Mouse (Mus musculus) embryonic facial prominence, embryonic 13.5 days (tissue): Measurements from ENCODE around the gene Srebf2. TPM values are rescaled to one million over a fixed set of nuclear protein-coding genes. Genes with fewer than 3 reads are reported as not detected.
A peak's percentile ranks its signal among the peaks of the same experiment; 100 is the strongest.

Source experiments
- ATAC-seq: fragments of 200-750 bp; cut with Nextera tagmentation; 2 replicates; pipeline ENCODE4 v1.8.0; 2017; ENCODE audit warnings: low read depth; ENCODE audit not compliant: insufficient number of reproducible peaks, insufficient read depth, low FRiP score, low TSS enrichment
- H3K27ac ChIP-seq: fragments of 300-500 bp; sonication (generic); 2 replicates; pipeline ENCODE4 v1.5.1; 2015; ENCODE audit warnings: moderate library complexity, mild to moderate bottlenecking, inconsistent platforms
- H3K27me3 ChIP-seq: fragments of 300-500 bp; sonication (generic); 2 replicates; pipeline ENCODE4 v1.6.1; 2015; ENCODE audit warnings: mild to moderate bottlenecking, inconsistent platforms
- H3K36me3 ChIP-seq: fragments of 300-500 bp; sonication (generic); 2 replicates; pipeline ENCODE4 v1.6.1; 2015; ENCODE audit warnings: mild to moderate bottlenecking, inconsistent platforms
- H3K4me1 ChIP-seq: fragments of 300-500 bp; sonication (generic); 2 replicates; pipeline ENCODE4 v1.6.1; 2015; ENCODE audit warnings: inconsistent platforms
- H3K4me2 ChIP-seq: fragments of 300-500 bp; sonication (generic); 2 replicates; pipeline ENCODE4 v1.6.1; 2015; ENCODE audit warnings: moderate library complexity, mild to moderate bottlenecking, inconsistent platforms
- H3K4me3 ChIP-seq: fragments of 300-500 bp; sonication (generic); 2 replicates; pipeline ENCODE4 v1.5.1; 2015; ENCODE audit warnings: mild to moderate bottlenecking, inconsistent platforms
- H3K9ac ChIP-seq: fragments of 300-500 bp; sonication (generic); 2 replicates; pipeline ENCODE4 v1.6.1; 2015; ENCODE audit warnings: mild to moderate bottlenecking, inconsistent platforms
- H3K9me3 ChIP-seq: fragments of 300-500 bp; sonication (generic); 2 replicates; pipeline ENCODE4 v1.6.1; 2016; ENCODE audit warnings: inconsistent platforms
- WGBS: fragments of 180-500 bp; shearing (Covaris S2); methylation state at CpG from one replicate; pipeline ENCODE4 v1.1.7; 2015; ENCODE audit warnings: mixed read lengths; 5-methylcytosine and 5-hydroxymethylcytosine counted together
- polyA plus RNA-seq: library from polyadenylated mRNA; unstranded; fragments of >200 nt; fragmentation: Nextera tagmentation; extraction: Ambion mirVana; gene quantifications from 2 replicates; pipeline ENCODE4 v1.2.1, GENCODE M21; 2015

The Srebf2 gene
- polyA plus RNA-seq, 1 experiment from 2014 or later: 160 TPM

GRCm38 (mm10) chr15:82167201-82168168 lies 20.5 kb downstream of the Srebf2 start:
- Histone ChIP-seq H3K4me2 (no peak overlapping the region), H3K27me3 (no peaks in the 10 kb centered on the region), H3K27ac (peak overlapping the region; percentile 74; the same call in 1 of the 2 replicates), H3K4me1 (peaks cover 47% of the 10 kb centered on the region), H3K9ac (0 out of 2 replicates have a peak overlapping the region, but pooled peaks have one; percentile 2), H3K4me3 (no peak overlapping the region), H3K9me3 (no peaks in the 10 kb centered on the region), H3K36me3 (peaks cover 29% of the 10 kb centered on the region)
- 57% methylated on average over 23 of the region's 23 CpGs for WGBS
- no peak for ATAC-seq

- ATAC-seq: no peak
- peaks cover 49% of the 10 kb centered on the region for H3K36me3 ChIP-seq
- WGBS: 87% methylated on average over 5 of the region's 5 CpGs
- H3K9me3 ChIP-seq: no peaks in the 10 kb centered on the region
- no peaks in the 10 kb centered on the region for H3K27me3 ChIP-seq
- no peak overlapping the region for H3K27ac ChIP-seq
- no peak overlapping the region for H3K9ac ChIP-seq
- peaks cover 34% of the 10 kb centered on the region for H3K4me1 ChIP-seq
- H3K4me2 ChIP-seq: no peak overlapping the region
- no peak overlapping the region for H3K4me3 ChIP-seq
Observed at GRCm38 (mm10) chr15:82169671-82170070, 22.7 kb downstream of the Srebf2 start.

GRCm38 (mm10) chr15:82170437-82171377 lies 23.7 kb downstream of the Srebf2 start:
- no peaks in the 10 kb centered on the region for H3K9me3 ChIP-seq
- 85% methylated on average over 36 of the region's 36 CpGs for WGBS
- no peak overlapping the region for H3K4me3 ChIP-seq
- no peak for ATAC-seq
- H3K27ac ChIP-seq: no peak overlapping the region
- H3K9ac ChIP-seq: no peak overlapping the region
- peaks cover 59% of the 10 kb centered on the region for H3K36me3 ChIP-seq
- peaks cover 31% of the 10 kb centered on the region for H3K4me1 ChIP-seq
- no peaks in the 10 kb centered on the region for H3K27me3 ChIP-seq
- no peak overlapping the region for H3K4me2 ChIP-seq

GRCm38 (mm10) chr15:82172648-82173047 lies 25.7 kb downstream of the Srebf2 start:
- Histone ChIP-seq H3K9me3 (no peaks in the 10 kb centered on the region), H3K4me1 (peaks cover 11% of the 10 kb centered on the region), H3K4me2 (no peak overlapping the region), H3K27me3 (no peaks in the 10 kb centered on the region), H3K9ac (no peak overlapping the region), H3K36me3 (peaks cover 77% of the 10 kb centered on the region), H3K4me3 (no peak overlapping the region), H3K27ac (no peak overlapping the region)
- WGBS: 88% methylated on average over 8 of the region's 8 CpGs
- no peak for ATAC-seq

GRCm38 (mm10) chr15:82175091-82175490 lies 28.1 kb downstream of the Srebf2 start:
- no peaks in the 10 kb centered on the region for H3K9me3 ChIP-seq
- no peak overlapping the region for H3K27ac ChIP-seq
- no peaks in the 10 kb centered on the region for H3K27me3 ChIP-seq
- no peak overlapping the region for H3K9ac ChIP-seq
- no peaks in the 10 kb centered on the region for H3K4me1 ChIP-seq
- WGBS: 94% methylated on average over 9 of the region's 9 CpGs
- H3K4me2 ChIP-seq: no peak overlapping the region
- ATAC-seq: no peak
- peaks cover 97% of the 10 kb centered on the region for H3K36me3 ChIP-seq
- H3K4me3 ChIP-seq: no peak overlapping the region

GRCm38 (mm10) chr15:82177743-82178290 lies 30.8 kb downstream of the Srebf2 start:
- peaks cover 97% of the 10 kb centered on the region for H3K36me3 ChIP-seq
- 94% methylated on average over 7 of the region's 7 CpGs for WGBS
- no peak overlapping the region for H3K4me3 ChIP-seq
- H3K9me3 ChIP-seq: peaks cover 8% of the 10 kb centered on the region; the same call in 1 of the 2 replicates
- no peak overlapping the region for H3K9ac ChIP-seq
- H3K4me1 ChIP-seq: no peaks in the 10 kb centered on the region
- no peak overlapping the region for H3K27ac ChIP-seq
- no peaks in the 10 kb centered on the region for H3K27me3 ChIP-seq
- no peak overlapping the region for H3K4me2 ChIP-seq
- no peak for ATAC-seq

- peaks cover 100% of the 10 kb centered on the region for H3K36me3 ChIP-seq
- ATAC-seq: no peak
- H3K9me3 ChIP-seq: peaks cover 8% of the 10 kb centered on the region; the same call in 1 of the 2 replicates
- no peaks in the 10 kb centered on the region for H3K27me3 ChIP-seq
- H3K4me3 ChIP-seq: no peak overlapping the region
- no peak overlapping the region for H3K4me2 ChIP-seq
- no peak overlapping the region for H3K27ac ChIP-seq
- WGBS: 94% methylated on average over 5 of the region's 5 CpGs
- H3K4me1 ChIP-seq: no peaks in the 10 kb centered on the region
- no peak overlapping the region for H3K9ac ChIP-seq
Observed at GRCm38 (mm10) chr15:82181131-82181530, 34.1 kb downstream of the Srebf2 start.

- Histone ChIP-seq H3K4me2 (no peak overlapping the region), H3K4me1 (no peaks in the 10 kb centered on the region), H3K9me3 (peaks cover 8% of the 10 kb centered on the region; the same call in 1 of the 2 replicates), H3K9ac (no peak overlapping the region), H3K4me3 (no peak overlapping the region), H3K36me3 (peaks cover 100% of the 10 kb centered on the region), H3K27me3 (no peaks in the 10 kb centered on the region), H3K27ac (no peak overlapping the region)
- no peak for ATAC-seq
- 93% methylated on average over 4 of the region's 4 CpGs for WGBS
Observed at GRCm38 (mm10) chr15:82182311-82182710, 35.3 kb downstream of the Srebf2 start.

- Histone ChIP-seq H3K9ac (no peak overlapping the region; the same call in 1 of the 2 replicates), H3K9me3 (peaks cover 8% of the 10 kb centered on the region; the same call in 1 of the 2 replicates), H3K4me1 (no peaks in the 10 kb centered on the region), H3K27me3 (no peaks in the 10 kb centered on the region), H3K36me3 (peaks cover 100% of the 10 kb centered on the region), H3K4me2 (no peak overlapping the region), H3K27ac (no peak overlapping the region), H3K4me3 (no peak overlapping the region)
- WGBS: 69% methylated on average over 10 of the region's 10 CpGs
- ATAC-seq: no peak
Observed at GRCm38 (mm10) chr15:82183596-82183995, 36.6 kb downstream of the Srebf2 start.

- H3K4me2 ChIP-seq: no peak overlapping the region
- peaks cover 8% of the 10 kb centered on the region; the same call in 1 of the 2 replicates for H3K9me3 ChIP-seq
- no peaks in the 10 kb centered on the region for H3K4me1 ChIP-seq
- WGBS: 78% methylated on average over 7 of the region's 7 CpGs
- H3K9ac ChIP-seq: peak overlapping the region; percentile 32; the same call in 1 of the 2 replicates
- ATAC-seq: no peak
- peaks cover 100% of the 10 kb centered on the region for H3K36me3 ChIP-seq
- no peaks in the 10 kb centered on the region for H3K27me3 ChIP-seq
- no peak overlapping the region for H3K27ac ChIP-seq
- H3K4me3 ChIP-seq: no peak overlapping the region
Observed at GRCm38 (mm10) chr15:82184183-82184582, 37.2 kb downstream of the Srebf2 start.

GRCm38 (mm10) chr15:82184656-82185055 lies 37.7 kb downstream of the Srebf2 start:
- Histone ChIP-seq H3K36me3 (peaks cover 100% of the 10 kb centered on the region), H3K9ac (no peak overlapping the region)
- ATAC-seq: no peak

More at GRCm38 (mm10) chr15:82184656-82185055, 37.7 kb downstream of the Srebf2 start:
- Histone ChIP-seq H3K4me3 (no peak overlapping the region), H3K4me1 (no peaks in the 10 kb centered on the region), H3K27me3 (no peaks in the 10 kb centered on the region), H3K9me3 (peaks cover 8% of the 10 kb centered on the region; the same call in 1 of the 2 replicates), H3K4me2 (no peak overlapping the region), H3K27ac (no peak overlapping the region)
- WGBS: 89% methylated on average over 10 of the region's 10 CpGs
